Mouse (Mus musculus) liver, embryonic 16.5 days (tissue): Measurements from ENCODE around the gene Fnip1. TPM values are rescaled to one million over a fixed set of nuclear protein-coding genes. Genes with fewer than 3 reads are reported as not detected.
A peak's percentile ranks its signal among the peaks of the same experiment; 100 is the strongest.

Source experiments
- ATAC-seq: fragments of 200-750 bp; cut with Nextera tagmentation; 2 replicates; pipeline ENCODE4 v1.8.0; 2017; ENCODE audit warnings: low read depth, mild to moderate bottlenecking, moderate number of reproducible peaks, moderate library complexity
- H3K27ac ChIP-seq: fragments of 300-500 bp; sonication (generic); 2 replicates; pipeline ENCODE4 v1.5.1; 2014; ENCODE audit warnings: mild to moderate bottlenecking, low read length
- H3K27me3 ChIP-seq: fragments of 300-500 bp; sonication (generic); 2 replicates; pipeline ENCODE4 v1.6.1; 2014; ENCODE audit warnings: low read depth, low read length, mixed read lengths; ENCODE audit not compliant: control insufficient read depth, insufficient read depth
- H3K36me3 ChIP-seq: fragments of 300-500 bp; sonication (generic); 2 replicates; pipeline ENCODE4 v1.6.1; 2014; ENCODE audit warnings: mild to moderate bottlenecking; ENCODE audit not compliant: control insufficient read depth, insufficient read depth
- H3K4me1 ChIP-seq: fragments of 300-500 bp; sonication (generic); 2 replicates; pipeline ENCODE4 v1.6.1; 2014; ENCODE audit warnings: low read depth, low read length, mixed read lengths; ENCODE audit not compliant: control insufficient read depth
- H3K4me2 ChIP-seq: fragments of 300-500 bp; sonication (generic); 2 replicates; pipeline ENCODE4 v1.6.1; 2014; ENCODE audit warnings: low read depth, low read length, mixed read lengths
- H3K4me3 ChIP-seq: fragments of 300-500 bp; sonication (generic); 2 replicates; pipeline ENCODE4 v1.5.1; 2014; ENCODE audit warnings: low read depth, mild to moderate bottlenecking, low read length
- H3K9ac ChIP-seq: fragments of 300-500 bp; sonication (generic); 2 replicates; pipeline ENCODE4 v1.6.1; 2014; ENCODE audit warnings: low read depth, low read length
- H3K9me3 ChIP-seq: fragments of 300-500 bp; sonication (generic); replicated peaks from 2 replicates; pipeline ENCODE4 v1.6.1; 2016; ENCODE audit warnings: low read length; ENCODE audit not compliant: control insufficient read depth
- WGBS: fragments of 180-500 bp; shearing (Covaris S2); extraction: QIAGEN DNeasy Blood & Tissue Kit; methylation state at CpG from one replicate; pipeline ENCODE4 v1.1.7; 2014; ENCODE audit not compliant: insufficient replicate concordance; 5-methylcytosine and 5-hydroxymethylcytosine counted together
- polyA plus RNA-seq: library from polyadenylated mRNA; unstranded; fragments of >200 nt; fragmentation: Nextera tagmentation; extraction: Ambion mirVana; gene quantifications from 2 replicates; pipeline ENCODE4 v1.2.1, GENCODE M21; 2015

Gene Fnip1
- polyA plus RNA-seq, 1 experiment from 2014 or later, result 5.3 TPM

- no peaks in the 10 kb centered on the region for H3K4me1 ChIP-seq
- WGBS, result 10% methylated on average over 6 of the region's 6 CpGs
- no peak overlapping the region for H3K27ac ChIP-seq
- H3K9ac ChIP-seq, result no peak overlapping the region
- H3K9me3 ChIP-seq, result no peaks in the 10 kb centered on the region
- peak overlapping the region; percentile 2; the same call in 1 of the 2 replicates for H3K4me2 ChIP-seq
- no peaks in the 10 kb centered on the region for H3K27me3 ChIP-seq
- no peak overlapping the region for H3K4me3 ChIP-seq
- H3K36me3 ChIP-seq, result no peaks in the 10 kb centered on the region
- ATAC-seq, result peak; percentile 43; the same call in 1 of the 2 replicates
These were observed 25.0 kb upstream of the Fnip1 start for GRCm38 (mm10) chr11:54413017-54413416.

GRCm38 (mm10) chr11:54423007-54423406 lies 15.0 kb upstream of the Fnip1 start:
- H3K4me3 ChIP-seq, result no peak overlapping the region

GRCm38 (mm10) chr11:54426267-54426666 lies 11.7 kb upstream of the Fnip1 start:
- Histone ChIP-seq H3K9ac (no peak overlapping the region), H3K27me3 (no peaks in the 10 kb centered on the region), H3K9me3 (no peaks in the 10 kb centered on the region), H3K4me1 (no peaks in the 10 kb centered on the region), H3K27ac (no peak overlapping the region), H3K4me2 (no peak overlapping the region), H3K4me3 (no peak overlapping the region), H3K36me3 (no peaks in the 10 kb centered on the region)
- WGBS, result 20% methylated on average over 5 of the region's 5 CpGs
- no peak for ATAC-seq

More at GRCm38 (mm10) chr11:54423007-54423406, 15.0 kb upstream of the Fnip1 start:
- Histone ChIP-seq H3K9ac (no peak overlapping the region), H3K27me3 (no peaks in the 10 kb centered on the region), H3K36me3 (no peaks in the 10 kb centered on the region), H3K27ac (no peak overlapping the region), H3K4me1 (no peaks in the 10 kb centered on the region), H3K4me2 (no peak overlapping the region), H3K9me3 (no peaks in the 10 kb centered on the region)
- WGBS, result 62% methylated on average over 4 of the region's 4 CpGs
- no peak for ATAC-seq

DNA sequence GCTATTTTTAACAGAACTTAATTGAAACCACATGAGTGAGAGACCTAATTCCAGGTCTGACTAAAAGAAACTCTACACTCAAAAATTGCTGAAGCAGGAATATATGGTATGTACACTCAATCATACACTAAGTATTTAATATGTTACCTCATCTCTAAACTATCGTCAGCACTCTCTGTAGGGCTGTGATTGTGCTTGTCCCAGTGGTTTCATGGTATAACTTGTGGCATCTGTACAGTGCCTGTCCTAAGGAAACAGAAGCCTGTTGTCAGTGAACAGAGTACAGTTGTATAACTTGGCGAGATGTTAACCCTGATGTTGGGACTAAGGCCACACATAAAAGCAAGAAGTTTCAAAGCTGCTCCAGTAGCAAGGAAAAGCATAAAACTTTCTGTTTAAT lies 10.9 kb upstream of the Fnip1 start:
- no peak overlapping the region for H3K4me3 ChIP-seq
- H3K4me2 ChIP-seq, result no peak overlapping the region
- H3K9ac ChIP-seq, result no peak overlapping the region
- H3K27me3 ChIP-seq, result no peaks in the 10 kb centered on the region
- 41% methylated on average over 2 of the region's 2 CpGs for WGBS
- H3K27ac ChIP-seq, result no peak overlapping the region
- H3K36me3 ChIP-seq, result no peaks in the 10 kb centered on the region
- no peak for ATAC-seq
- H3K4me1 ChIP-seq, result no peaks in the 10 kb centered on the region
- no peaks in the 10 kb centered on the region for H3K9me3 ChIP-seq

- no peak for ATAC-seq
- H3K27ac ChIP-seq, result no peak overlapping the region
- H3K4me3 ChIP-seq, result no peak overlapping the region
- no peak overlapping the region for H3K9ac ChIP-seq
- no peaks in the 10 kb centered on the region for H3K36me3 ChIP-seq
- no peaks in the 10 kb centered on the region for H3K4me1 ChIP-seq
- H3K27me3 ChIP-seq, result no peaks in the 10 kb centered on the region
- WGBS, result 32% methylated on average over 12 of the region's 12 CpGs
- no peaks in the 10 kb centered on the region for H3K9me3 ChIP-seq
- H3K4me2 ChIP-seq, result no peak overlapping the region
These were observed 10.2 kb upstream of the Fnip1 start for GRCm38 (mm10) chr11:54427695-54428352.

DNA sequence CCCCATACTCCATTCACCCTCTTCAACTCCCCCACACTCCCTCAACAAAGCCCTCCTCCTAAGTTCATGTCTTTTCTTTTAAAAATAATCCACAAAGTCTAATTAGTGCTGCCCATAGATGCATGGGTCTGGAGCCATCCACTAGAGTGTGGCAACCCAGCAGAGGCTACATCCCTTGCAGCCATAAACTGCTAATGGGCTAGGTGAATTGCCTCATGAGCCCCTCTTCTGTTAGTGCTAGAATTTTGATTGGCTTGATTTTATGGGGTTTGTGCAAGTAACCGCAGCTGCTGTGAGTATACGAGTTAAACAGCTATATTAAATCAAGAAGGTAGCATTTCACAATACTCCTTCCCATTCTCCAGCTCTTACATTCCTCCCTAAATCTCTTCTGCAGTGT lies 8.8 kb upstream of the Fnip1 start:
- H3K9me3 ChIP-seq, result no peaks in the 10 kb centered on the region
- no peak overlapping the region for H3K4me2 ChIP-seq
- H3K4me3 ChIP-seq, result no peak overlapping the region
- H3K27me3 ChIP-seq, result no peaks in the 10 kb centered on the region
- no peak overlapping the region for H3K9ac ChIP-seq
- H3K27ac ChIP-seq, result no peak overlapping the region
- ATAC-seq, result no peak
- H3K36me3 ChIP-seq, result no peaks in the 10 kb centered on the region
- H3K4me1 ChIP-seq, result no peaks in the 10 kb centered on the region
- 59% methylated on average over 2 of the region's 2 CpGs for WGBS

DNA sequence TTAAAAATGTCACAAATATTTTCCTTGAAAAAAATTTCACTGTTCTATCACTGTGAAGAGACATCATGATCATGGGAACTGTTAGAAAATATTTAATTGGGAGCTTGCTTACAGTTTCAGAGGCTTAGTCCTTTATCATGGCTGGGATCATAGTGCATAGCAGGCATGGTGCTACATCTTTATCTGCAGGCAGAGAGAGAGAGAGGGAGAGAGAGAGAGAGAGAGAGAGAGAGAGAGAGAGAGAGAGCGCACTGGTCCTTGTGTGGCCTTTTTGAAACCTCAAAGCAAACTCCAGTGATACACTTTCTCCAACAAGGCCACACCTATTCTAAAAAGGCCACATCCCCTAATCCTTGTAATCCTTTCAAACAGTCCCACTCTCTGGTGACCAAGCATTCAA lies 2.2 kb upstream of the Fnip1 start:
- WGBS, result 83% methylated on average over 1 of the region's 1 CpGs
- H3K9me3 ChIP-seq, result no peaks in the 10 kb centered on the region
- no peaks in the 10 kb centered on the region for H3K27me3 ChIP-seq
- H3K4me2 ChIP-seq, result no peak overlapping the region
- H3K36me3 ChIP-seq, result no peaks in the 10 kb centered on the region
- no peak for ATAC-seq
- no peak overlapping the region for H3K9ac ChIP-seq
- H3K27ac ChIP-seq, result no peak overlapping the region
- H3K4me1 ChIP-seq, result peaks cover 8% of the 10 kb centered on the region
- no peak overlapping the region for H3K4me3 ChIP-seq

GRCm38 (mm10) chr11:54437310-54437822 lies 633 bp upstream of the Fnip1 start:
- Histone ChIP-seq H3K27me3 (no peaks in the 10 kb centered on the region), H3K27ac (peak overlapping the region; percentile 33; the same call in 1 of the 2 replicates)

GRCm38 (mm10) chr11:54438366-54438781 lies 375 bp downstream of the Fnip1 start:
- H3K4me1 ChIP-seq, result peaks cover 8% of the 10 kb centered on the region
- H3K27me3 ChIP-seq, result no peaks in the 10 kb centered on the region
- peak overlapping the region; percentile 63 for H3K4me2 ChIP-seq
- under 1% methylated on average over 47 of the region's 47 CpGs for WGBS
- ATAC-seq, result peak; percentile 72
- peak overlapping the region; percentile 94 for H3K9ac ChIP-seq
- peak overlapping the region; percentile 87 for H3K27ac ChIP-seq
- H3K4me3 ChIP-seq, result peak overlapping the region; percentile 82
- no peaks in the 10 kb centered on the region for H3K36me3 ChIP-seq
- H3K9me3 ChIP-seq, result no peaks in the 10 kb centered on the region

More at GRCm38 (mm10) chr11:54437310-54437822, 633 bp upstream of the Fnip1 start:
- Histone ChIP-seq H3K9me3 (no peaks in the 10 kb centered on the region), H3K9ac (peak overlapping the region; percentile 70), H3K4me1 (peaks cover 8% of the 10 kb centered on the region), H3K4me3 (peak overlapping the region; percentile 82), H3K36me3 (no peaks in the 10 kb centered on the region), H3K4me2 (peak overlapping the region; percentile 75)
- no peak for ATAC-seq
- 15% methylated on average over 8 of the region's 8 CpGs for WGBS
